Mouse (Mus musculus) activated CD4-positive, CD25-positive, alpha-beta regulatory T cell, adult 9 weeks (primary cell): ENCODE data around the gene Cstf2. TPM values are rescaled to one million over a fixed set of nuclear protein-coding genes. Genes with fewer than 3 reads are reported as not detected.

Experiments
- polyA plus RNA-seq: library from polyadenylated mRNA; unstranded; fragments of 100-300 nt; shearing (Covaris generic); gene quantifications from one replicate; pipeline ENCODE4 v1.2.1, GENCODE M21; 2017

Gene Cstf2
- polyA plus RNA-seq = 53.6 TPM

DNA sequence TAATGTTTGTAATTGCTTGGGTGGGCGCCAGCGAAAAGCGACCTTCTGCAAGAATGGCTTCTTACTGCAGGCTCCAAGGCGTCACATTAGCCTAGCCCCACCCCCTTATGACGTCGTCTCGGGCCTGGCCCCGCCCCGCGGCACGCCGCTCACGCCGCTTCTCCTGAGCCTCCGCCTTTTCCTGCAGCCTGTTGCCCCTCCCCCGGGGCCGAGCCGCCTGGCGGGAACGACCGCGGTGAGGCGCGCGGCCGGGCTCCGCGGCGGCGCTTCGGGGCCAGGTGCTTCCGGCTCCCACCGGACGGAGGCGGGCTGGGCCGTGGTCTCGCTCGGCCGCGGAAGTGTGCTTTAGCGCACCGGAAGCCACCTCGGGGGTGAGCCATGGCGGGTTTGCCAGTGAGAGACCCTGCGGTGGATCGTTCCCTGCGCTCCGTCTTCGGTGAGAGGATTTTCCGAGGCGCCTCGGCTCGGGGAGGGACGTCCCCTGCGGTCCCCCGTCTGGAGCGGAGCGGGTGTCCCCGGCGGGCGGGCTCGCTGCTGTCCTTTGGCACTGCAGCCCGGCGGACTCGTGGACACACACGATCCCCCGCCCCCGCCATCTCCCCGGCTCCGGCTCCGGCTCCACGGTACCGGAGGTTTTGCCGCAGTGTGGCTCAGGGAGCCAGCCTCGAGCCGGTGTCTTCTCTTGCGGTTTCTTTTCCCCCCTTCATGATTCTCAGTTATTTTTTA lies at the start of gene Cstf2:
TSS of gene Cstf2 (plus strand) at position 201 of the 726 bp plus-strand sequence.

Other genes starting within 250 kb of the Cstf2 start
- not detected for gene Tnmd, start 208.2 kb upstream of the Cstf2 start, polyA plus RNA-seq
- 5.6 TPM for gene Tspan6, start 160.8 kb upstream of the Cstf2 start, polyA plus RNA-seq
- gene Srpx2, start 150.8 kb upstream of the Cstf2 start, polyA plus RNA-seq = not detected
- 0.40 TPM for gene Sytl4, start 77.4 kb upstream of the Cstf2 start, polyA plus RNA-seq
- gene Xkrx, start 102.9 kb downstream of the Cstf2 start, polyA plus RNA-seq = 1.5 TPM
- not detected for gene Arl13a, start 128.3 kb downstream of the Cstf2 start, polyA plus RNA-seq
- 0.83 TPM for gene Nox1, start 162.8 kb downstream of the Cstf2 start, polyA plus RNA-seq
- gene Trmt2b, start 217.8 kb downstream of the Cstf2 start, polyA plus RNA-seq = 38.0 TPM
- not detected for gene Tmem35a, start 236.0 kb downstream of the Cstf2 start, polyA plus RNA-seq
- gene Cenpi, start 248.9 kb downstream of the Cstf2 start, polyA plus RNA-seq = 3.2 TPM